Mouse (Mus musculus) neutrophil, adult 59 days (primary cell): ENCODE data around the gene Pnpt1. TPM values are rescaled to one million over a fixed set of nuclear protein-coding genes. Genes with fewer than 3 reads are reported as not detected.

Experiments
- total RNA-seq, 2 experiments: library from RNA; stranded (reverse); gene quantifications; 1 replicate in 1 of 2; 2 replicates in 1 of 2; pipeline ENCODE4 v1.2.4; 2023

The Pnpt1 gene
- 10 to 100 TPM; 13.4 to 15.0 TPM for total RNA-seq

DNA sequence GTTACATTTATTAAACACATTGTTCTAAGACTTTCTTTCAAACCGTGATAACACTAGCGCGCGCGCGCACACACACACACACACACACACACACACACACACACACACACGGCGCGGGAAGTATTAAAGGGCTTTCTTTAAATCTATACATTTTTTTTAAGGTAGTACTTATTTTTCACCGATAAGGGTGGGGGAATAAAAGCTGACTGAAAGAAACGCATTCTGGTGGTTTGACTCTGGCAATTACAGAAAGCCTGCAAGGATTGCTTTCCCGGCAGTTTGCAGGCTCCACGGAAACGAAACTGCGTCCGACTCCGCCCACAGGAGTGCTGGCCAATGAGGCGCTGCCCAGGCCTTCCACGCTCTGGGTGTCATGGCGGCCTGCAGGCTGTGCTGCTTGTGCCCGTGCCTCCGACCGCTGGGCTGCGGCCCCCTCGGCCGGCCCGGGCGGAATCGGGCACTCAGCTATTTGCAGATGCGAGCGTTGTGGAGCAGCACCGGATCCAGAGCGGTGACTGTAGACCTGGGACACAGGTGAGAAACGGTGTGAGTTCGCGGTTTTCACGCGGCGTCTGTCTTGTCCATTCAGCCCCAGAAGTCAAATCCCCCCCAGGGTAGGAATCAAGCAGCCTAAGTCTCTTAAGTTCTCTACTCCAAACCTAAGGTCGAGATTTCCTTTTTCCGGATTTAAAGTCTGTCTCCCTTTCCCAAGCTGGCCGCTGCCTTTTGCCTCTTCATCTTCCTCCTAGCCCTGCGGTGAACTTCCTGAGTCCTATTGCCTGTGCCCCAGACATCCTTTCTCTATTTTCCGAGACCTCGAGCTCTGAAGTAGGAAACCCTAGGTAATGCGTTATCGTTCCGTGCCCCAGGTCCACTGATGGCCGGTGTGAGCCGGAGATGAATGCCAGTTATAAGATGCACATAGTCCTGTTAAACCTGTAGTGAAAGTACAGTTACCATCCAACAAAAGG is at the start of gene Pnpt1:
TSS of gene Pnpt1 (plus strand) at position 360 of the 971 bp plus-strand sequence.

DNA sequence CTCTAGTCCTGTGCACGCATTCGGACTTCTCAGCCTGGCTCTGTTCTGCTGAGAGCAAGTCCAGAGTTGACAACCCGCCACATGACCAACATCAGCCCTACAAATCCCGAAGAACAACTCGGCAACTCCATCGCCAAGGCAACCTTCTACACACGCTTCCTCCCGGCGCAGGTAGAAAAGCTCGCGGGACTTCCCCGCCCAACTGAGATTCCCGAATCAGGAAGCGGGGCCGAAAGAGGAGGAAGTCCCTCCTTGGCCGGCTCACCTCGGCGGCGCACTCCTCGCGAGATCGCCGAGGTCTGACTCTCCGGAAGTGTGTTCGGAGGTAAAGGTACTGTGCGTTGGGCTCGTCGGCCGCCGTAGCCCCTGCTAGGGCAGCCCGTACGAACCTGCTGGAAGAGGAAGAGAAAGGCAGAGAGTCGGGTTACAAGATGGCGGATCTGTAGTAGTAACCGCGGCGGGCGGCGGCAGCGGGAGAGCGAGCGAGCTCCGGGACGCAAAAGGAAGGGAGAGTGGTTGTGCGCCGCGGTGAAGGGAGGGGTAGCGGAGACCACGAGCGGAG is 42.1 kb downstream of the Pnpt1 start, which contains the start of gene Ppp4r3b:
TSS of gene Ppp4r3b (plus strand) at position 328 of the 562 bp plus-strand sequence.

Other genes with a start within 250 kb of the Pnpt1 start
- 10 to 100 TPM; 82.3 to 91.5 TPM for gene Ppp4r3b, start 42.1 kb downstream of the Pnpt1 start, total RNA-seq
- gene Cfap36, start 116.7 kb downstream of the Pnpt1 start, total RNA-seq = 10 to 100 TPM; 11.3 to 11.7 TPM
- 10 to 100 TPM; 25.5 to 39.0 TPM for gene Ccdc88a, start 242.9 kb downstream of the Pnpt1 start, total RNA-seq